Mouse (Mus musculus): ENCODE data around the gene Rep15. TPM values are rescaled to one million over a fixed set of nuclear protein-coding genes. Genes with fewer than 3 reads are reported as not detected.

Gene Rep15
- polyA plus RNA-seq (2015; fragmentation: Nextera tagmentation; extraction: Ambion mirVana), result 0.33 and 0.59 TPM in 2 replicates

DNA sequence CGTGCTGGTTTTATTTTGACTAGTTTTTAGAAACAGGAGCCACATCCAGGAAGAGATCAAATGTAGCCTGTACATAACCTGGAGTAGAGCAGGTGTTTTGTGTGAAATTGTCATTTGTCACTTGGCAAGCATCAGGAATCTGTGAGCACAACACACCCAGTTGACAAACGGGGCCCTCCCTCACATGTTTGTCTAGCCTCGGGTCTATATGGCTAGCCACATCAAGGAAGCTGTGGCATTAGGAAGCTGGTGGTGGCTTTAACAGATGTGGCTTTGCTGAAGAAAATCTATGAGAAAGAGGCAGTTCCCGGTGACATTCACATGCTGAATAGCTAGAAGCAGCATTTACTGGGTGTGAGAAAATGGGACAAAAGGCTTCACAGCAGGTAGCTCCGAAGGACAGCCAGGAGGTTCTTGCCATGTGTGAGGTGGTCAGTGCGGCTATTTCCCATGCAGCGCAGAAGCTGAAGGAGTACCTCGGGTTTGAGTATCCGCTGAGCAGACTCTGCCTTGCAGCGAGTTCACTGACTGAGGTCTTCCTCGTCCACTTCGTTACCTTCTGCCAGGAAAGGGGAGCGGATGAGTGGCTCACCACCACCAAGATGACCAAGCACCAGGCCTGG lies at the start of gene Rep15:
Gene Rep15, plus strand, starts transcription at position 282 of the 623 bp plus-strand sequence.
- Histone ChIP-seq H3K9me3 (no peaks in the 10 kb centered on the region), H3K4me3 (no peak within 1 kb of the TSS), H3K27ac (replicated peaks) (no peak within 1 kb of the TSS), H3K36me3 (no peaks in the 10 kb centered on the region), H3K4me2 (no peak within 1 kb of the TSS), H3K27me3 (no peaks in the 10 kb centered on the region), H3K4me1 (replicated peaks) (no peaks in the 10 kb centered on the region), H3K9ac (no peak within 1 kb of the TSS)
- ATAC-seq (ENCODE audit: low read depth), result no peak
- 27% methylated on average over 13 of the region's 13 CpGs for WGBS

DNA sequence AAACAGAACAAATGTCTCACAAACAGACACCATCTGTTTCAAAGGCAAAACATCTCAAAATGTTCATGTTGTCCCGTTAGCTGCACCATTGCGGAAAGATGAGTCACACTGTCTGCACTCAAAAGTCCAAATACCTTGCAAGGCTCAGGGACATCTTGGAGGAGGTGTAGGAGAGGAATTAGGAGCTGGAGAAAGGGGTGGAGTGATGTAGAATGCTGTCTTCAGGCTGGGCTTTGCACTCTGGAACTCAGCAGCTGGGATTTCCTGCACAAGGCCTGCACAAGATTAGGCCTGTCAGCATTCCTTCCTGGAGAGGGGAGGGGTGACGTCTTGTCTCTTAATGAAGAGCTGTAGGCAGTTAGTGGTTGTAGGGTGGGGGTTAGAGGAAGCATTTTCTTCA lies 47.8 kb upstream of the Rep15 start:
- Histone ChIP-seq H3K36me3 (no peaks in the 10 kb centered on the region), H3K27me3 (no peaks in the 10 kb centered on the region), H3K4me3 (no peak overlapping the region), H3K4me1 (replicated peaks) (peaks cover 7% of the 10 kb centered on the region; the same call in 1 of the 2 replicates), H3K4me2 (no peak overlapping the region), H3K9ac (no peak overlapping the region), H3K9me3 (no peaks in the 10 kb centered on the region), H3K27ac (replicated peaks) (no peak overlapping the region)
- ATAC-seq (ENCODE audit: low read depth), result no peak
- 82% methylated on average over 3 of the region's 3 CpGs for WGBS

DNA sequence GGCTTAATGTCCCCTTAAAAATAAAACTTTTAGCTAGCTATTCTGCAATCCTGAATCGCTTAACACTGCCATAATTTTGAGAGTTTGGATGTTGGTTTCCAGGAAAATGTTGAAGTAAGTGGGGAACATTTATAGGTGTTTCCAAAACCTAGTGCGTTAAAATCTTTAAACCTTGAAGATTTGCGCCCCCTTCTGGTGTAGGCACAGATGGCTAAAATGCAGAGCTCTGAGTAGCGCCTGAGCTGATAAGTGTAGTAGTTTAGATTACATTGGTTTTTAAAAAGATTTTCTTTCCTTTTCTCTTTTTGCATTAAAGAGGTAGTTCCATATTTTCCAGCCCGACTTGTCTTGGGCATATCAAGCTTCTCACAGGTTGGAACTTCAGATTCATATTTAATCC lies 38.1 kb upstream of the Rep15 start:
- H3K4me3 ChIP-seq, result no peak overlapping the region
- no peak overlapping the region for H3K9ac ChIP-seq
- H3K36me3 ChIP-seq, result no peaks in the 10 kb centered on the region
- no peak overlapping the region for H3K27ac ChIP-seq (replicated peaks)
- H3K4me1 ChIP-seq (replicated peaks), result no peaks in the 10 kb centered on the region
- WGBS, result 38% methylated on average over 5 of the region's 5 CpGs
- H3K27me3 ChIP-seq, result no peaks in the 10 kb centered on the region
- H3K9me3 ChIP-seq, result no peaks in the 10 kb centered on the region
- no peak for ATAC-seq (ENCODE audit: low read depth)
- H3K4me2 ChIP-seq, result no peak overlapping the region

- WGBS, result 63% methylated on average over 2 of the region's 2 CpGs
- no peak for ATAC-seq (ENCODE audit: low read depth)
- Histone ChIP-seq H3K9me3 (no peaks in the 10 kb centered on the region), H3K27ac (replicated peaks) (no peak overlapping the region), H3K9ac (no peak overlapping the region), H3K4me3 (no peak overlapping the region), H3K4me2 (no peak overlapping the region), H3K4me1 (replicated peaks) (no peaks in the 10 kb centered on the region), H3K27me3 (no peaks in the 10 kb centered on the region), H3K36me3 (no peaks in the 10 kb centered on the region)
These were observed 37.0 kb upstream of the Rep15 start for GRCm38 (mm10) chr6:146995391-146995790.

DNA sequence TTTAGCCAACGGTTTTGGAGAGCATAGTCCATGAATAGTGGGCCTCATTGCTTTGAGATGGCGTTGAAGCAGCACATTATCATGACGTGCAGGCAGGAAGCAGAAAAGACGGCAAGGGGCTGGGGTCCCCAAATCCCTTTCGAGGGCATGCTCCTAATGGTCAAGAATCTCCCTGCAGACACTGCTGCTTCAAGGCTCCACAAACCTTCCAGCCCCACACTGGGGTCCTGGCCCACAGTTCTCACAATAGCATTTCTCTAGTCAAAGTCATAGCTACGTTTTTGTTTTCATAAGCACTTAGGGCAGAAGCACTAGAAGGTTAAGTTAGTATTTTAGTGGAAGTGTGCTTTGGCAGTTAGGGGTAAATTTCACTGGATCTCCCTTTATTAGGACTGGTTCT lies 36.5 kb upstream of the Rep15 start:
- no peak overlapping the region for H3K27ac ChIP-seq (replicated peaks)
- 83% methylated on average over 6 of the region's 6 CpGs for WGBS
- no peaks in the 10 kb centered on the region for H3K4me1 ChIP-seq (replicated peaks)
- no peaks in the 10 kb centered on the region for H3K36me3 ChIP-seq
- no peak overlapping the region for H3K4me2 ChIP-seq
- no peaks in the 10 kb centered on the region for H3K9me3 ChIP-seq
- no peak overlapping the region for H3K9ac ChIP-seq
- H3K4me3 ChIP-seq, result no peak overlapping the region
- no peak for ATAC-seq (ENCODE audit: low read depth)
- no peaks in the 10 kb centered on the region for H3K27me3 ChIP-seq

GRCm38 (mm10) chr6:146997006-146997405 lies 35.4 kb upstream of the Rep15 start:
- Histone ChIP-seq H3K9ac (no peak overlapping the region), H3K9me3 (no peaks in the 10 kb centered on the region), H3K4me1 (replicated peaks) (no peaks in the 10 kb centered on the region), H3K36me3 (no peaks in the 10 kb centered on the region), H3K27ac (replicated peaks) (no peak overlapping the region), H3K27me3 (no peaks in the 10 kb centered on the region), H3K4me2 (no peak overlapping the region), H3K4me3 (no peak overlapping the region)
- WGBS, result 89% methylated on average over 6 of the region's 6 CpGs
- ATAC-seq (ENCODE audit: low read depth), result no peak

DNA sequence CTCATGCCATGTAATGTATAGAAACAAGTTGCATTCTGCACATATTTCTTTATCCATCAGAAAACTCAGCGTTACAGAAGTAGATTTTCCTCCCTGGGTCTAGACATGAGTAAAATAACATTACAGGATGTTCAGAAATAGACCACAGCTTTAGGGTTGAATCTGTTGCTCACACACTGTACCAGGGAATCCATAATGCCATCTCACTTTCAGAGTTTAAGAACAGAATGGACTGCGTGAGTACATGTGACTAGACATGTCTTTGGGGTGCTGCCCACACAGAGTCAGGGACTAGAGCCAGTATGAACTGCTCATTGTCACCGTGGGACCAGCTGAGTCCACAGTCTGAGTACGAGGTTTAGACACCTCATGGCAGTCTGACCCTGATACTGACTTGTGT lies 33.7 kb upstream of the Rep15 start:
- ATAC-seq (ENCODE audit: low read depth), result no peak
- Histone ChIP-seq H3K27ac (replicated peaks) (no peak overlapping the region), H3K36me3 (no peaks in the 10 kb centered on the region), H3K9ac (no peak overlapping the region), H3K27me3 (no peaks in the 10 kb centered on the region), H3K4me1 (replicated peaks) (no peaks in the 10 kb centered on the region), H3K9me3 (no peaks in the 10 kb centered on the region), H3K4me2 (no peak overlapping the region), H3K4me3 (no peak overlapping the region)
- 93% methylated on average over 4 of the region's 4 CpGs for WGBS

DNA sequence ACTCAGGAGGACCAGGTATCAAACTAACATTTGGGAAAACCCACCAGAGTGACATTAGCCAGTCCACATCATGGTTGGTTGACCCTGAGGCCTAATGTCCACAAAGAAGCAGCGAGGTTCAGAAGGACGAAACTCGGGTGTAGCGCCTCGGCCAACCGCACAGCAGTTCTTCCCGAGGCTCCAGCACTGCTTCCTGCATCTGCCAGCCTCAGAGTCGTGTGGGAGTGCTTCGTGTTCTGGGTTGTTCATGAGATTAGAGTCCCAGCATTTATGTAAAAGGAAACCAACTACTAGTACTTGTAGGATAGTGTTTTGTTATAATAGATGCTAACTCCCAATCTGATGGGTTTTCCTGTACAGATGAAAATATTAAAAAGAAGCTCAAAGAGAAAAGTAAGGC lies 33.1 kb upstream of the Rep15 start:
- H3K4me2 ChIP-seq, result no peak overlapping the region
- no peak for ATAC-seq (ENCODE audit: low read depth)
- H3K4me1 ChIP-seq (replicated peaks), result no peaks in the 10 kb centered on the region
- no peaks in the 10 kb centered on the region for H3K36me3 ChIP-seq
- 88% methylated on average over 9 of the region's 9 CpGs for WGBS
- no peak overlapping the region for H3K4me3 ChIP-seq
- H3K27ac ChIP-seq (replicated peaks), result no peak overlapping the region
- no peak overlapping the region for H3K9ac ChIP-seq
- no peaks in the 10 kb centered on the region for H3K9me3 ChIP-seq
- no peaks in the 10 kb centered on the region for H3K27me3 ChIP-seq

DNA sequence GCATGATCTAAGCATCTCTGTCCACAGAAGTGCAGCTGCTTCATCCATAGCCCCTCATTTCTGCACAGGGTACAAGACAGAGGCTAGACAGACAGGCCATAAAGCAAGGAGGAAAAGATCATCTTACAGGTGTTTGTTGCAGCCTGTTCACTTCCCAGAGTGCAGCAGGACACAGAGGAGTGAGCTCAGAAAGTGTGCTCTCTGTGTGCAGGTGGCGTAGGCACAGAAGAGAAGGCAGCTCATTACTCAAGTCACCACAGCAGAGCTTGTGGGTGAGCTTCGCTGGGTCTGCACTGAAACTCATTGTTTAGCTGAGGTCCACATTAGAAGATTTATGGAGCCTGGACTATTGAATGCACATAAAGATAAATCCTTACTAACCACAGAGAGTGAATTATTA lies 32.6 kb upstream of the Rep15 start:
- no peak overlapping the region for H3K27ac ChIP-seq (replicated peaks)
- H3K36me3 ChIP-seq, result no peaks in the 10 kb centered on the region
- H3K4me2 ChIP-seq, result no peak overlapping the region
- WGBS, result 24% methylated on average over 2 of the region's 2 CpGs
- no peaks in the 10 kb centered on the region for H3K27me3 ChIP-seq
- ATAC-seq (ENCODE audit: low read depth), result no peak
- H3K4me3 ChIP-seq, result no peak overlapping the region
- no peaks in the 10 kb centered on the region for H3K9me3 ChIP-seq
- no peaks in the 10 kb centered on the region for H3K4me1 ChIP-seq (replicated peaks)
- no peak overlapping the region for H3K9ac ChIP-seq

- Histone ChIP-seq H3K27me3 (no peaks in the 10 kb centered on the region), H3K9me3 (no peaks in the 10 kb centered on the region), H3K4me2 (no peak overlapping the region), H3K36me3 (no peaks in the 10 kb centered on the region), H3K9ac (no peak overlapping the region), H3K27ac (replicated peaks) (no peak overlapping the region), H3K4me1 (replicated peaks) (no peaks in the 10 kb centered on the region), H3K4me3 (no peak overlapping the region)
- WGBS, result 57% methylated on average over 3 of the region's 3 CpGs
- no peak for ATAC-seq (ENCODE audit: low read depth)
These were observed 24.2 kb upstream of the Rep15 start for GRCm38 (mm10) chr6:147008148-147008547.

DNA sequence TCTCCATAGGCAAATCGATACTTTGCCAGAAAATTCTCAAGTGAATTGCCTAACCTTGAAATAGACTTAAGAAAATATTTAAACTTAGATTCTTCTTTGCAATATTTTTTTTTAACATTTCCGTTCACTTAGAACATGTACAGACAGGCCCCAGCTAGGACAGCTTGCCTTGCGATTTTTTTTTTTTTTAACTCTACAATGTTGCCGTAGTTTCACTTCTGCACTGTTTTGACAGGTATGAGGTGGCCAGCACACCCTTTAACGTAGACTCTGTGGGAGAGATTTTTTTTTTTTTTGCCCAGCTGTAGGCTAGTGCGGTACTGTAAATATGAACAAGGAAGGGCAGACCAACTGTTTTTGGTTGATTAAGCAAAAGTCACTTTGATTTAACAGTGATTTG lies 22.0 kb upstream of the Rep15 start:
- H3K9me3 ChIP-seq, result no peaks in the 10 kb centered on the region
- H3K27me3 ChIP-seq, result no peaks in the 10 kb centered on the region
- H3K4me1 ChIP-seq (replicated peaks), result no peaks in the 10 kb centered on the region
- no peak overlapping the region for H3K4me2 ChIP-seq
- H3K36me3 ChIP-seq, result no peaks in the 10 kb centered on the region
- H3K9ac ChIP-seq, result no peak overlapping the region
- H3K4me3 ChIP-seq, result no peak overlapping the region
- WGBS, result 88% methylated on average over 6 of the region's 6 CpGs
- no peak for ATAC-seq (ENCODE audit: low read depth)
- no peak overlapping the region for H3K27ac ChIP-seq (replicated peaks)

GRCm38 (mm10) chr6:147010811-147011520 lies 21.4 kb upstream of the Rep15 start:
- H3K4me3 ChIP-seq, result no peak overlapping the region
- H3K9ac ChIP-seq, result no peak overlapping the region
- WGBS, result 83% methylated on average over 15 of the region's 15 CpGs
- no peak overlapping the region for H3K27ac ChIP-seq (replicated peaks)
- H3K4me2 ChIP-seq, result no peak overlapping the region
- ATAC-seq (ENCODE audit: low read depth), result no peak
- H3K9me3 ChIP-seq, result no peaks in the 10 kb centered on the region
- H3K36me3 ChIP-seq, result no peaks in the 10 kb centered on the region
- no peaks in the 10 kb centered on the region for H3K27me3 ChIP-seq
- H3K4me1 ChIP-seq (replicated peaks), result no peaks in the 10 kb centered on the region

GRCm38 (mm10) chr6:147011555-147011954 lies 20.8 kb upstream of the Rep15 start:
- no peaks in the 10 kb centered on the region for H3K9me3 ChIP-seq
- 69% methylated on average over 6 of the region's 6 CpGs for WGBS
- ATAC-seq (ENCODE audit: low read depth), result no peak
- no peak overlapping the region for H3K9ac ChIP-seq
- no peaks in the 10 kb centered on the region for H3K27me3 ChIP-seq
- H3K4me2 ChIP-seq, result no peak overlapping the region
- H3K4me3 ChIP-seq, result no peak overlapping the region
- no peaks in the 10 kb centered on the region for H3K36me3 ChIP-seq
- H3K27ac ChIP-seq (replicated peaks), result no peak overlapping the region
- H3K4me1 ChIP-seq (replicated peaks), result no peaks in the 10 kb centered on the region

Measured in neural tube, embryonic 13.5 days (tissue).